Mouse (Mus musculus): Measurements from ENCODE around the gene Ffar2. TPM values are rescaled to one million over a fixed set of nuclear protein-coding genes. Genes with fewer than 3 reads are reported as not detected.
A peak's percentile ranks its signal among the peaks of the same experiment; 100 is the strongest.
"Not testable (repeated sequence)": the region's sequence is repeated elsewhere in the genome, so short reads cannot be mapped to it uniquely, and the experiment has no call there.

Ffar2 gene
- 1 to 10 TPM in 1 of 2 experiments, under 1 TPM in 1; 0.70 to 1.4 TPM for polyA plus RNA-seq (2017; shearing (Covaris generic))

- no peak for ATAC-seq
Observed at GRCm38 (mm10) chr7:30823675-30824074, at the start of gene Ffar2. Ffar2 (minus strand) TSS chr7:30823775.

DNA sequence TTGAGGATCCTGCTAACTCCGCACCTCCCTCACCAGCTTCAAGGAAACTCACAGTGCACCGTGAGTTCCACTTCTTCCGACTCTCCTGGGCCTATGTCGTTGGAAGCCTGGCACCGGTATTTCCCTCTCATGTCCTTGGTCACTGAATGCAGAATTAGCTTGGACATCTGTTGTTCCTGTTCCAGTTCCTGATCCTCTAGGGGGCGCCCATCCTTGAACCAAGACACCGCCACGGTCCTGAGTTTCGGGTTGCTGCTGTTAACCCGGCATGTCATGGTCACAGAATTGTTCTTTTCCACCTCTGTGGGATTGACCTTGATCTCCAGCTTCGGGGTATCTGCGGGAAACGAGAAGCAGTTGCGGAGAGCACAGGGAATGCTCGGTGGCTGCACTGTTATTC lies 49.5 kb upstream of the Ffar2 start:
- ATAC-seq = peak; percentile 47

DNA sequence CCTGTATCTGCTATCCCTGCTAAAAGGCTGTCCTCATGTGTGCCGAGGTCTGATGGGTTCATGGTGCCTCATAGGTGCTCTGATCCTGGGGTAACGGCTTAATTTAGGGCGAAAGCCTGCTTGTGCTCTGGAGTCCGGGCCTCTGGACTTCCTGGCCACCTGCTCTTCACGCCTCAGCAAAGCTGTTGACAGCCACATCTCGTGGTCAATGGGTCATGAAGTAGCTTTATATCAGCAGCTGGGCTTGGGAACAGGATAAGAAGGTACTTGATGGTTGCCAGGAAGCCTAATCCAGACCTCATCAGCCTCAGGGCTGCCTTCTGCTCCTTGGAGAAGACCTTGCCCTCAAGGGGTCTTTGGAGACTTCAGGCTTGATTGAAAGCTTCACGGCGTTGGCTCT lies 39.8 kb upstream of the Ffar2 start:
- no peak for ATAC-seq

DNA sequence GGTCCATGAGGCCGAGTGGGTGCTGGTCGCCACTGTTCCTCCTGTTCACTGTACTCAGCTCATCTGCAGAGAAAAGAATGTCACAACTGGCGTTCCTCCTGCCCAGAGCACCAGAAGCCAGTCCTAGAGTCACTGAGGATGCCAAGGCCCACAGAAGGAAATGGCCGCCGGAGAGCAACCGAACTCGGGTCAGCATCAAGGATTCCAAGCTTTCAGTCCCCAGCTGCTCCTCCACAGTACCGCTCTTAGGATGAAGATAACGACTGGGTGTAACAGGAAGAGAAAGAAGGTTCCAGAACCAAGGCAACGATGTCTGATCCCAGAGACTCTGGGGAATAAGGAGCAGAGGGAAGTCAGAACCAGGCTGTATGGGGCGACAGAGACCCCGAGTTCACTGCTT lies 37.9 kb upstream of the Ffar2 start, which contains the start of gene Ffar1:
Gene Ffar1 (minus strand): TSS at position 101 of the 400 bp plus-strand sequence.
- no peak for ATAC-seq

DNA sequence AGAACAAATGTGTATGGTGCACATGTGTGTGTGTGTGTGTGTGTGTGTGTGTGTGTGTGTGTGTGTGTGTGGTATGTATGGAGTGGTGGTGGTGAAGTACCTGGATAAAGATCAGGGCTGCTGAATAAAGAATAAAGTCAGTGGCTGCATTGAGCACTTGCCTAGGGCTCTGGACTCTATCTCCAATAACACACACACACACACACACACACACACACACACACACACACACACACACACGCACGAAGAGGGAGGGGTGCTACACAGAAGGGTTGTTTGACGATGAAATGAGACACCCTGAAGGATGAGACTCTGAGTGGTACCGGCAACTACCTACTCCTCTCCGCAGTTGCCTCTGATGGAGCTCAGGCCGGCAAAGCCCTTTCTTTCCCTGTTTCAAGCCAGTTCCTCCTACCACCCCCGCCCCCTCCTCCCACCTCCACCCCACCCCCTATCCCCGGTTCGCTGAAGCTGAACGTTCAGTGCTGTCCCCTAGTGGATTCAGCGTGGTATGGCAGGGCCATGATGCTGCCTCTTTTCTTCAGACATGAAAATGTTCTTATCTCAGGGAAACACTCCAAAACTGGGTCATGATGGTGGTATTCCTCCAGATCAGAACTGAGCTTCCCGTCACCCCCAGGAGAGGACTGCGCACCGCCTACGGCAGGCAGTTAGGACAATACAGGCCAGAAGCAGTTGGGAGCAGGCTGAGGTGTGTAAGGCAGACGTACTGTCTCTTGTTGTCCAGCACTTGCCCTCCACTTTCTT lies 36.2 kb upstream of the Ffar2 start:
- ATAC-seq = peak; percentile 39

- ATAC-seq = no peak
Observed at GRCm38 (mm10) chr7:30859290-30859634, 35.7 kb upstream of the Ffar2 start.

- ATAC-seq = no peak
Observed at GRCm38 (mm10) chr7:30857746-30858145, 34.2 kb upstream of the Ffar2 start.

GRCm38 (mm10) chr7:30856078-30856477 lies 32.5 kb upstream of the Ffar2 start, which contains the start of gene Ffar3:
Ffar3 (minus strand) TSS chr7:30856178.
- ATAC-seq = no peak

DNA sequence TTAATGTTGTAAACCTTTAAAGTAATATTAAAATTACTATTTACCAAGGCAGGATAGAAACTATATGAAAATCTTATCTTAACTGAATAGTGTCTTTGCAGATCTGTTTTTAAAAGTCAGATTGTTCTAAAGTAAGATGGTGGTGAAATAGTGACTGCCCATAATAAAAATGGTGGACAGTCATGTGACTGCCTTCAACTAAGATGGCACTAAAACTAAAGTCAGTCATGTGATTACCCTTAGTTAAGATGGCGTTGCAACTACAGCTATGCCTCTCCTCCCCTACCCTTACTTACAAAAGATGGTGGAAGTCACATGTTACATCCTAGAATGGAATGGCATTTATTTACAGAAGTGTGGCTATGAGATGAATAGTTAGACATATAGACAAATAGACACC lies 27.8 kb upstream of the Ffar2 start:
- no peak for ATAC-seq

DNA sequence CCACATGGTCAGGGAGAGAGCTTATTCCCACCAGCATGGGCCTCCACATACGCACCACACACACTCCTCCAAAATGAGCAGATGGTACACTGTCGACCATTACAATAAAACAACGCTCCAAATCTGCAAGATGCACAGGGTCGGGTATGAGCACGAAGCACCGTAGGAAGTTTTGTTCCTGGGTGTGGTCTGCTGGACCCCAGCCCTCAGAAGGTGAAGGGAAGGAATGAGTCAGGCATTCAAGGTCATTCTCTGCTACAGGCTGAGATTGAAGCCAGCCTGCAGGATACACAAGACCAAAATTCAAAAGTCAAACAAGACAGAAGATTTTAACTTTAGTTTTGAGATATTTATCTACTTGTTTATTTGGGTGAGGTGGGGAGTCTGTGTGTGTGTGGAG lies 24.4 kb upstream of the Ffar2 start:
- ATAC-seq = no peak

- no peak for ATAC-seq
Observed at GRCm38 (mm10) chr7:30847386-30847785, 23.8 kb upstream of the Ffar2 start.

DNA sequence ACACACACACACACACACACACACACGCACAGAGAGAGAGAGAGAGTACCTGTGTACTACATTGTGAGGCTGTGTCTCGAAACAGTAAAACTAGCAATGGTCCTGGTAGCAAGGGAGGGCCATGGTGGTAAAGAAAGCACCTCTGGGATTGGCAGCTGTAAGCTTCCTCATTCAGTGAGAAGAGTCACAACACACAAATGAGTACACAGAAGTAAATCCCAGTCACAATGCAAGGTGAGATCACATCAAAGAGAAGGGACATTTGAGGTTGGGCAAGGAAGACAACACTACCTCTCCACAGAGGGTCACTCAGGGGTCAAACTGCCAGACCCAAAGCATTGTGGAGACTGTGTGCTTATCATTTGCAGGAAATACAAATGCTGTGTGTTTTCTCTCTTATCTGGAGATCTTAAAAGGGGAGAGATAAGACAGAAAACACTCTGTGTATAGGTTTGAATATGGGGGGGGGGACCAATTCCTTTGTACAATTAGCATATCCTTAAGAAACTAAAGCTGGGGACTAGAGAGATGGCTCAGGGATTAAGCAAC lies 23.0 kb upstream of the Ffar2 start:
- ATAC-seq = no peak

- ATAC-seq = no peak
Observed at GRCm38 (mm10) chr7:30844676-30845297, 21.2 kb upstream of the Ffar2 start.

DNA sequence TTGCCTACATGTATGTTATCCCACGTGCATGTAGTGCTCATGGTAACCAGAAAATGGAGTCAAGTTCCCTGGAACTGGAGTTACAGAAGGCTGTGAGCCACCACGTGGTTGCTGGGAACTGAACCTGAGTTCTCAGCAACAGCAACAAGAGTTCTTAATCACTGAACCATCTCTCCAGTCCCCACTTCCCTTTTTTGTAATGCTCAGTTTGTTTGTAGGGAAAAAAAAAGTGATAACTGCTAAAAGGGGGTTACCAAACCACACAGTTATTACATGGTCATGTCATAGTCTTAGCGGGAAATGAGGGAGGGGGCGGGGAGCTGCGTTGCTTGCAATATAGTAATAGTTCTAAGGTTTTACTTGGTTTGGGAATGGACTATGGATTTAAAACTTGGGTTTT lies 18.5 kb upstream of the Ffar2 start:
- ATAC-seq = no peak

DNA sequence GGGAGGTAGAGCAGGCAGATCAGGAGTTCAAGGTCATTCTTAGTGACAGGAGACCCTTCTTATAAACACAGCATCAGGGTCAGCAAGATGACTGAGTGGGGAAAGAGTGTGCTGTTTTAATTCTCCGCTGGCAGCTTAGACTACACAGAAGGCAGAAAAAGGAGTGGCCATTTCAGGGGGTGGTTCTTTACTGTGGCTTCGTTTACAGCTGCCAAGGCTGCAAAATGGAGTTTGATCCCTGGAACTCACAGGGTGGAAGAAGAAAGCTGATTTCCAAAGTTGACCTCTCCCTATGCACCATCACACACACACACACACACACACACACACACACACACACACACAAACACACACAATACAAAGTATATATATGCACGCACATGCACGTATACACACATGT lies 17.8 kb upstream of the Ffar2 start:
- ATAC-seq = no peak

DNA sequence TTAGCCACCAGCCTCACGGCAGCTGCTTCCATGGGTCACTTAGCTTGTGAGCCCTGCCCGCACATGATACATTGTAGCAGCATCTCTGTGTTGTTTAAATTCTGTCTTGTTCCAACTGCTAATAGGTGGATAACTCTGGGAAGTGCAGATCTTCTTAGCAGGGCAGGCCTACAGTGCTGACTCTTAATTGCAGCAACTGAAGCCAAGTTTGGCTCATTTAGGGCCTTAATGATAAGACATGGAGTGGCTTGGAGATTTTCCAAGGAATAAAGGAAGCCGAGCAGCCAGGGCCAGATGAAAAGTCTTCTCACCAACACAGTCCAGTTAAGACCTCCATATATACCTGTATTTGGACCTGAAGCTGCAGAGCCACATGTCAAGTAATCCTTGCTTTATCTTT lies 16.7 kb upstream of the Ffar2 start:
- no peak for ATAC-seq

DNA sequence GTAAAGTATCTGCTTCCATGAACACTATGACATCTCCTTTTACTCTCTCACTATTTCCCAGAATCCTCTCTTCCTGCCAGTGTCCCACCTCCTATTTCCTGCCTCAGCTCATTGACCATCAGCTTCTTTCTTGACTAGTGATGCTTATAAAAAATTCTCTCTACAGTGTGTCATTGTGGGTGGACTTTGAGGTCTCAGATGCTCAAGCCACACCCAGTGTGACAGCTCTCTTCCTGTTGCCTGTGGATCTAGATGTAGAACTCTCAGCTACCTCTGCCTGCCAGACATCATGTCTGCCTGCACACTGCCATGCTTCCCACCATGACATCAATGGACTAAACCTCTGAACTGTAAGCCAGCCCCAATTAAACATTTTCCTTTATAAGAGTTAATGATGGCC lies 13.7 kb upstream of the Ffar2 start:
- ATAC-seq = no peak

DNA sequence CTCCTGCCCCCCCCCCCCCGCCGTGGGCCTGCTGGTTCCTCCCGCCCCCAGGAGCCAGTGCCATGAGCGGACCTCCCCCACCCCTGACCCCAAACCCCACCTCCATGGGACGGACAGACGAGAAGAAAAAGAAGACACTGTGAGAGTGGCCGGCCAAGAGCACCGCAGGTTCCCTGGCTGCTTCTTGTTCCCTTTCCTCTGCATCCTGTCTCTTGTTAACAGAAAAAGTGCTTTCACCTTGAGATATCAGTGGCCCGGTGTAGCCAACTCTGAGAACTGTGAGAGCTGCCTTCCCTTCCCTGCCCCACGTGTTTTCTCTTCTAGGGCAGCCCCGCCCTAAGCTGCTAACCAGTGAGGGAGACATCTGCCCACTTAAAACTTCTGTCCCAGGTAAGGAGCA lies 9.1 kb upstream of the Ffar2 start:
- ATAC-seq = not testable (repeated sequence)

DNA sequence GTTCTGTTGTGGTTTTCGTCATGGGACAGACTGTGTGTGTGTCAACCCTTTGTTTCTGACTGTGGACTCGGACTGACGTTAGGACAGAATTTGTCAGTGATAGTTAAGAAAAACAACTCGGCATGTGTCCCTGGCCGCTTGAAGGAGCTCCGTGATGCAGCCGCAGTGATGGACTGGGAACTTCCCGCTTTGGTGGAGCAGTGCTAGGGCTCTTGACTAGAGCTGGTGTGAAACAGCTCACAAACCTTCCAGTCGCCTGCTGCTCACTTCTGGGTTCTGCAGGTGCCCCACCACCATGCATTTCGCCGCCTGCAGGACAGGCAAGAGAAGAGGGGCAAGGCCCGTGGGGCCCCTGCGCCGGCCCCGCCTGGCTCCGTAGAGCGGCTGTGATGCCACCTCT lies 8.7 kb upstream of the Ffar2 start:
- ATAC-seq = no peak

DNA sequence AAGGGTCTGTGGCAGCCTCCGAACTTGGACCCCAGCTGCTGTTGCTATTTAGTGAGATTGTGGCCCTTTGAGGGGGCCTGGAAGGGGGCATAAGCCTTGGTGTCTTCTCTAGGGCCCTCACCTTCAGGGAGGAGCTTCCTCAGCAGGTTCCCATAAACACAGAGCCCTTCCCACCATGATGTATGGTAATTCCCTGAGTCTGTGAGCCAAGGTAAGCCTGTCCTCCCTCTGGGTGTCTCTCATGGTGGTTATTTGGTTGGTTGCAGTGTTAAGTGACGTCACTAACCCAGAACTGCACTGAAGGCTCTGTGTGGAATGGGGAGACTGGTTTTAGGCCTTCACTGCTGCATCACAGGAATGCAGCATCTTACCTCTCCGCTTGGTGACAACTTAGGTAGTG lies 5.9 kb upstream of the Ffar2 start:
- no peak for ATAC-seq

DNA sequence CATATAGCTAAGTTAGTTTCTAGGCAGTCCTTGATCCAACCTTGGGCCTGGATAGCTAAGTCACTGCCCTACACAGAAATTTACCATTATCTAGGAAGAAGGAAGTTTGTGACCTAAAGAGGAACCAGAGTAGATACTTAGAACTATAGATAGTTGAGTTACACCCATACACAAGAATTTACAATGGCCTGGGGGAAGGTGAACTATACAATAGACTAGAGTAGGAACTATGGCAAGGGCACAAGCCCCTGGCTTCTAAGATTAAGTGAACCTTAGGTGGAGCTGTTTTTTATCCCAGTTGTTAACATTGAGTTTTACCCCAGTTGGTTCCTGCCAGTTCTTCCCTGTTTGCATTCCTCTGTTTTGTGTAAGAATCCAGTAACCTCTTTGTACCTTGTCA lies 5.3 kb upstream of the Ffar2 start:
- not testable (repeated sequence) for ATAC-seq

- ATAC-seq = no peak
Observed at GRCm38 (mm10) chr7:30826660-30827059, 3.1 kb upstream of the Ffar2 start.

- no peak for ATAC-seq
Observed at GRCm38 (mm10) chr7:30824306-30824705, 731 bp upstream of the Ffar2 start.

DNA sequence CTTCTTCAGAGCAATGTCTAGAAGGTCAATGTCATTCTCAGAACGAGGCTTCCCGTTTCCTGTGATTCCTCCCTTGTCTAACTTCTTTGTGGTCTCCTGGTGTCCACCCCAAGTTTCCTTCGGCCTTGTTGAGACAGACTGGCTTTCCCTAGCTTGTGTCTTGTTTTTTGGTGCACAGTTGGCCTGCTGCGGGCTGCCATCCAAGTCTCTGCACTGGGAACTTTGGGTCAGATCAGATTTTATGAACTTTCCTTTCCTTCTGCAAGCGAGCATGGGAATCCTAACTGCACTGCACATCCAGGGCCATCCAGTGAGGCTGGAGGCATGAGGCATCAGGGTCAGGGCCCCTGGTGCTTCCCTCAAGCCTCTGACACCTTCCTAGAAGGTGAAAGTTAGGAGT lies 2.0 kb downstream of the Ffar2 start:
- no peak for ATAC-seq
